In genomic region chr11:75732434-75733226, GRCm38 (mm10) we compare ENCODE assay signal across 8 mouse cellular contexts. TPM values are rescaled to one million over a fixed set of nuclear protein-coding genes. Genes with fewer than 3 reads are reported as not detected.
A peak's percentile ranks its signal among the peaks of the same experiment; 100 is the strongest.
DNase-seq lines count a peak whose midpoint lies in the region; ATAC-seq and TF ChIP-seq lines count a peak whose summit lies in the region.

Gene Ywhae (plus strand): TSS chr11:75732869.

- no peaks in the 10 kb centered on the region for H3K27me3 ChIP-seq in forebrain, embryonic 16.5 days (replicated peaks; ENCODE audit: control insufficient read depth, insufficient read depth, low read length)
- H3K27me3 ChIP-seq in lung, embryonic 14.5 days (ENCODE audit: insufficient read depth, low read length), result no peaks in the 10 kb centered on the region

- peak within 1 kb of the TSS; percentile 96 to 98 for H3K4me3 ChIP-seq in ES-E14 (ENCODE audit: insufficient read depth in 1 of 2, low read depth in 1 of 2, low read length in 2 of 2, poor library complexity in 1 of 2, severe bottlenecking in 1 of 2)
- peak within 1 kb of the TSS; percentile 84 for H3K4me3 ChIP-seq in forebrain, embryonic 16.5 days (replicated peaks; ENCODE audit: low read length)
- peak within 1 kb of the TSS; percentile 71 for H3K4me3 ChIP-seq in layer of hippocampus, adult 2 months
- H3K4me3 ChIP-seq in lung, embryonic 14.5 days (ENCODE audit: low read depth, low read length), result peak within 1 kb of the TSS; percentile 98
- peak within 1 kb of the TSS; percentile 90 for H3K4me3 ChIP-seq in olfactory bulb, adult 2 months (ENCODE audit: insufficient read depth, low read depth, low read length)

- in situ Hi-C loops in ES-E14 (cut with MboI; ENCODE audit: low sequenced_read_pairs in 2 of 2, unreplicated experiment in 2 of 2), result no loop called here

- H3K9ac ChIP-seq in ES-E14 (ENCODE audit: insufficient read depth, low read depth, low read length, poor library complexity, severe bottlenecking), result peak within 1 kb of the TSS; percentile 100
- peak within 1 kb of the TSS; percentile 99 for H3K9ac ChIP-seq in forebrain, embryonic 16.5 days (replicated peaks; ENCODE audit: low read depth, low read length)
- peak within 1 kb of the TSS; percentile 100 for H3K9ac ChIP-seq in lung, embryonic 14.5 days

- peaks cover 2% of the 10 kb centered on the region; the same call in 1 of the 2 replicates for H3K36me3 ChIP-seq in ES-E14 (ENCODE audit: control insufficient read depth, insufficient read depth, low read length, poor library complexity, severe bottlenecking)
- H3K36me3 ChIP-seq in forebrain, embryonic 16.5 days (ENCODE audit: control insufficient read depth, insufficient read depth), result no peaks in the 10 kb centered on the region
- H3K36me3 ChIP-seq in lung, embryonic 14.5 days (ENCODE audit: insufficient read depth), result peaks cover 11% of the 10 kb centered on the region

- H3K27ac ChIP-seq in ES-E14 (ENCODE audit: insufficient read depth, low read depth, low read length, poor library complexity, severe bottlenecking), result peak within 1 kb of the TSS; percentile 97
- peak within 1 kb of the TSS; percentile 99 for H3K27ac ChIP-seq in forebrain, embryonic 16.5 days (ENCODE audit: low read length)
- H3K27ac ChIP-seq in layer of hippocampus, adult 2 months, result peak within 1 kb of the TSS; percentile 100
- H3K27ac ChIP-seq in lung, embryonic 14.5 days (ENCODE audit: low read depth), result peak within 1 kb of the TSS; percentile 97
- H3K27ac ChIP-seq in olfactory bulb, adult 2 months (ENCODE audit: insufficient read depth, low read depth, low read length), result peak within 1 kb of the TSS; percentile 97

- ATAC-seq in forebrain, embryonic 16.5 days, result peak; percentile 95
- ATAC-seq in lung, embryonic 14.5 days (ENCODE audit: insufficient read depth), result peak; percentile 93

- DNase-seq in ES-E14 (ENCODE audit: low read depth, low spot score), result peak; percentile 87
- peak; percentile 90 for DNase-seq in cerebellum, adult 11-12 months
- peak; percentile 92 to 97 for DNase-seq in heart, postnatal 36 days
- DNase-seq in layer of hippocampus, adult 2 months (ENCODE audit: low spot score in 2 of 2), result peak; percentile 88 to 89
- peak; percentile 96 for DNase-seq in lung, embryonic 14.5 days
- DNase-seq in thymus, postnatal 0 days (ENCODE audit: low spot score), result peak; percentile 94

- no peak; the same call in 1 of the 2 replicates for TF ChIP-seq CTCF in layer of hippocampus, adult 2 months (conservative IDR thresholded peaks at IDR 0.05)
- TF ChIP-seq CTCF in lung, embryonic 14.5 days (IDR thresholded peaks at IDR 0.05; ENCODE audit: low read depth), result no peak
- no peak for TF ChIP-seq CTCF in olfactory bulb, adult 2 months (IDR thresholded peaks at IDR 0.05; ENCODE audit: insufficient read depth, low read depth, low read length)

- peaks cover 6 to 19% of the 10 kb centered on the region in 2 experiments for H3K4me1 ChIP-seq in ES-E14 (ENCODE audit: control insufficient read depth in 2 of 2, insufficient read depth in 2 of 2, low read length in 2 of 2, poor library complexity in 1 of 2)
- H3K4me1 ChIP-seq in forebrain, embryonic 16.5 days (replicated peaks; ENCODE audit: control insufficient read depth, insufficient read depth, low read length), result peaks cover 35% of the 10 kb centered on the region
- peaks cover 20% of the 10 kb centered on the region for H3K4me1 ChIP-seq in lung, embryonic 14.5 days (ENCODE audit: insufficient read depth)
- H3K4me1 ChIP-seq in olfactory bulb, adult 2 months (ENCODE audit: control insufficient read depth, insufficient read depth, low read length), result peaks cover 5% of the 10 kb centered on the region

- H3K9me3 ChIP-seq in ES-E14 (ENCODE audit: control insufficient read depth, insufficient read depth, low read depth, low read length), result no peaks in the 10 kb centered on the region
- no peaks in the 10 kb centered on the region for H3K9me3 ChIP-seq in forebrain, embryonic 16.5 days (ENCODE audit: control insufficient read depth, low read length)
- no peaks in the 10 kb centered on the region for H3K9me3 ChIP-seq in lung, embryonic 14.5 days (ENCODE audit: low read depth, low read length)

- intact Hi-C loops in heart, postnatal 36 days (cut with DNase I), result no loop called here

- WGBS in forebrain, embryonic 16.5 days, result under 1% methylated on average over 69 of the region's 76 CpGs
- WGBS in lung, embryonic 14.5 days, result under 1% methylated on average over 70 of the region's 76 CpGs
- WGBS in olfactory bulb, adult 2 months, result under 1% methylated on average over 73 of the region's 76 CpGs

- peak; percentile 90 for TF ChIP-seq POLR2A in olfactory bulb, adult 2 months (IDR thresholded peaks at IDR 0.05; ENCODE audit: insufficient read depth, low read depth, low read length)

- peak within 1 kb of the TSS; percentile 77 for H3K4me2 ChIP-seq in forebrain, embryonic 16.5 days (ENCODE audit: low read length)
- H3K4me2 ChIP-seq in lung, embryonic 14.5 days, result peak within 1 kb of the TSS; percentile 86

TF ChIP-seq in ES-E14, 5 proteins besides CTCF, POLR2A, EP300 and RAD21:
- TF ChIP-seq ZNF384 (IDR thresholded peaks at IDR 0.05; ENCODE audit: low read depth, low read length) (no peak), HCFC1 (IDR thresholded peaks at IDR 0.05; ENCODE audit: borderline replicate concordance, insufficient read depth, low read length) (peak; percentile 54; the same call in 1 of the 2 replicates)

RNA-seq across cellular contexts. Expression of gene Ywhae, which starts in this region (rescaled TPM):
- 256 and 432 TPM in 2 replicates for total RNA-seq in ES-E14 (2012; rRNA removed)
- polyA plus RNA-seq in forebrain, embryonic 16.5 days (2015; fragmentation: Nextera tagmentation; extraction: Ambion mirVana), result 1,407 and 1,506 TPM in 2 replicates
- 100 to 1,000 TPM; 561 to 563 TPM for total RNA-seq in heart, postnatal 36 days (2021)
- total RNA-seq in layer of hippocampus, adult 2 months (2021), result 1,000 to 10,000 TPM; 1,140 to 1,236 TPM
- 1,066 and 1,071 TPM in 2 replicates for polyA plus RNA-seq in lung, embryonic 14.5 days (2014; fragmentation: Nextera tagmentation; extraction: Ambion mirVana)
- 855 and 954 TPM in 2 replicates for polyA plus RNA-seq in olfactory bulb, adult 2 months (2012; ENCODE audit: insufficient read depth, insufficient read length, low replicate concordance, missing spikeins)
- polyA plus RNA-seq in thymus, postnatal 0 days (2015; fragmentation: Nextera tagmentation; extraction: Ambion mirVana), result 669 and 689 TPM in 2 replicates

Comparison
In these comparisons a context has a peak if more than half of its experiments do, and no peak if none do; other contexts are left out.
1. Peak in every context shown above with its lines: DNase-seq, ATAC-seq, H3K4me3 ChIP-seq and H3K27ac ChIP-seq.